Mouse (Mus musculus) lung, postnatal 0 days (tissue): Measurements from ENCODE around the gene Chst14. TPM values are rescaled to one million over a fixed set of nuclear protein-coding genes. Genes with fewer than 3 reads are reported as not detected.

Experiments used
- ATAC-seq: fragments of 200-750 bp; cut with Nextera tagmentation; 2 replicates; pipeline ENCODE4 v1.8.0; 2017; ENCODE audit warnings: moderate library complexity
- DNase-seq: peaks from one replicate; pipeline ENCODE4 v3.0.0-alpha.2; 2016; ENCODE audit warnings: low spot score
- H3K27ac ChIP-seq: fragments of 300-500 bp; sonication (generic); 2 replicates; pipeline ENCODE4 v1.5.1; 2014; ENCODE audit warnings: antibody characterized with exemption, mild to moderate bottlenecking, low read length, mixed read lengths
- H3K27me3 ChIP-seq: fragments of 300-500 bp; sonication (generic); replicated peaks from 2 replicates; pipeline ENCODE4 v1.6.1; 2014; ENCODE audit warnings: low read length, mixed read lengths; ENCODE audit not compliant: insufficient read depth
- H3K36me3 ChIP-seq: fragments of 300-500 bp; sonication (generic); 2 replicates; pipeline ENCODE4 v1.6.1; 2014; ENCODE audit warnings: low read length, mixed read lengths; ENCODE audit not compliant: insufficient read depth
- H3K4me1 ChIP-seq: fragments of 300-500 bp; sonication (generic); 2 replicates; pipeline ENCODE4 v1.6.1; 2014; ENCODE audit warnings: antibody characterized with exemption, low read depth, low read length, mixed read lengths; ENCODE audit not compliant: insufficient read depth
- H3K4me2 ChIP-seq: fragments of 300-500 bp; sonication (generic); replicated peaks from 2 replicates; pipeline ENCODE4 v1.6.1; 2014; ENCODE audit warnings: low read depth, mild to moderate bottlenecking, low read length, moderate library complexity, mixed read lengths
- H3K4me3 ChIP-seq: fragments of 300-500 bp; sonication (generic); 2 replicates; pipeline ENCODE4 v1.5.1; 2014; ENCODE audit warnings: low read depth, low read length
- H3K9ac ChIP-seq: fragments of 300-500 bp; sonication (generic); replicated peaks from 2 replicates; pipeline ENCODE4 v1.6.1; 2014; ENCODE audit warnings: low read depth, mild to moderate bottlenecking
- H3K9me3 ChIP-seq: fragments of 300-500 bp; sonication (generic); 2 replicates; pipeline ENCODE4 v1.6.1; 2016; ENCODE audit warnings: low read length, mixed read lengths
- CTCF ChIP-seq: IDR thresholded peaks from 2 replicates; pipeline ENCODE4 v1.5.1; 2016; ENCODE audit warnings: antibody characterized with exemption, mild to moderate bottlenecking
- EP300 ChIP-seq: IDR thresholded peaks from 2 replicates; pipeline ENCODE4 v1.6.1; 2016; ENCODE audit warnings: antibody characterized with exemption, mild to moderate bottlenecking, control low read depth
- WGBS: fragments of 180-500 bp; shearing (Covaris S2); extraction: QIAGEN DNeasy Blood & Tissue Kit; methylation state at CpG from one replicate; pipeline ENCODE4 v1.1.7; 2014; 5-methylcytosine and 5-hydroxymethylcytosine counted together
- polyA plus RNA-seq: library from polyadenylated mRNA; unstranded; fragments of >200 nt; fragmentation: Nextera tagmentation; extraction: Ambion mirVana; gene quantifications from 2 replicates; pipeline ENCODE4 v1.2.1, GENCODE M21; 2015

Chst14 gene
- polyA plus RNA-seq, 1 experiment from 2014 or later, result 20.8 TPM

DNA sequence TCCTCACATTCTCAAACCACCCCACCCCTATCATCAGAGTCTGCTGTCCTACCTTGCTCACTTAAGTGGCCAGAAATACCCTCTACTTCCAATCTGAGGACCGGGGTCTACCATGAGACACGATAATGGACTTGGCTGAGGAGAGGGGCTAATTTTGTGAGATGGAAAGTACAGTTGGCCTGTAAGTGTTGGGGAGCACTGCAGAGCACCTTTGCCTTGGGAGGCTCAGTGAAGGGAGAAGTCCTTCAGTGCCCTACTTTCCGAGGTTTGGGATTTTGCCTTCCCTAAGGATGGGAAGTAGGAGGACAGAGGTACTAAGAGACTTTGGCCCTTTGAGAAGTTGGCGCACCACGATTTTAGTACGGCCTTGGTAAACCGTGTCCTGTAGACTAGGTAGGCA is 27.0 kb upstream of the Chst14 start:
- no peak overlapping the region for H3K4me2 ChIP-seq
- no peak overlapping the region for H3K9ac ChIP-seq
- WGBS, result 22% methylated on average over 7 of the region's 7 CpGs
- peaks cover 19% of the 10 kb centered on the region for H3K27me3 ChIP-seq
- no peaks in the 10 kb centered on the region for H3K9me3 ChIP-seq
- DNase-seq (no peak), ATAC-seq (no peak)
- TF ChIP-seq EP300 (no peak), CTCF (no peak)
- H3K36me3 ChIP-seq, result no peaks in the 10 kb centered on the region
- H3K4me3 ChIP-seq, result no peak overlapping the region
- H3K4me1 ChIP-seq, result peaks cover 17% of the 10 kb centered on the region; the same call in 1 of the 2 replicates
- H3K27ac ChIP-seq, result no peak overlapping the region

- ATAC-seq (no peak), DNase-seq (peak; percentile 76)
- Histone ChIP-seq H3K4me2 (peak within 1 kb of the TSS; percentile 99), H3K27ac (no peak within 1 kb of the TSS), H3K9me3 (no peaks in the 10 kb centered on the region), H3K4me3 (peak within 1 kb of the TSS; percentile 79), H3K36me3 (no peaks in the 10 kb centered on the region), H3K4me1 (peaks cover 17% of the 10 kb centered on the region; the same call in 1 of the 2 replicates), H3K9ac (no peak within 1 kb of the TSS), H3K27me3 (peaks cover 19% of the 10 kb centered on the region)
- WGBS, result 2% methylated on average over 32 of the region's 32 CpGs
- no peak for TF ChIP-seq EP300
- TF ChIP-seq CTCF, result no peak
Measured at GRCm38 (mm10) chr2:118899981-118900825, 26.1 kb upstream of the Chst14 start, which contains the start of gene Bahd1. Bahd1 (plus strand) TSS chr2:118900377.

DNA sequence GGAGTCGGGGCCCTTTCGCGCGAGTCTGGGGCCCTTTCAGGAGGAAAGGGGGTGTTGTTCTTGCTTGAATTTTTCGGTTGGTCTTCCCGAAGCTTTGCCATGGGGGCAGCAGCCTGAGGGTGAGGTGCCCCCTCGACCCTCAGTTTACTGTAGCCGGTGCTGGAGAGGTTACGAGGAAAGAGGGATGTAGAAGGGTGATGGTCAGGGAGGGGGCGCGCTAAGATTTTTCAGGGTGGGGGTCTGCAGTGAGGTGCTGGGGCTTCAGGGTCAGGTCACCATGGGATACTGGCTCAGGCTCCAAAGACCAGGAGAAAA is 25.5 kb upstream of the Chst14 start:
- H3K27me3 ChIP-seq, result peaks cover 19% of the 10 kb centered on the region

GRCm38 (mm10) chr2:118901175-118902031 is 24.9 kb upstream of the Chst14 start:
- Histone ChIP-seq H3K9ac (peak overlapping the region; percentile 84), H3K4me1 (peaks cover 17% of the 10 kb centered on the region; the same call in 1 of the 2 replicates), H3K9me3 (no peaks in the 10 kb centered on the region), H3K4me2 (peak overlapping the region; percentile 99), H3K27ac (peak overlapping the region; percentile 82), H3K27me3 (peaks cover 17% of the 10 kb centered on the region), H3K4me3 (peak overlapping the region; percentile 79), H3K36me3 (no peaks in the 10 kb centered on the region)
- WGBS, result under 1% methylated on average over 64 of the region's 120 CpGs
- no peak for TF ChIP-seq EP300
- TF ChIP-seq CTCF, result peak; percentile 41; the same call in 1 of the 2 replicates
- ATAC-seq (peak; percentile 93), DNase-seq (peak; percentile 98)

More for the DNA sequence above, 25.5 kb upstream of the Chst14 start:
- peak overlapping the region; percentile 79 for H3K4me3 ChIP-seq
- no peaks in the 10 kb centered on the region for H3K9me3 ChIP-seq
- no peak for ATAC-seq
- H3K36me3 ChIP-seq, result no peaks in the 10 kb centered on the region
- peaks cover 17% of the 10 kb centered on the region; the same call in 1 of the 2 replicates for H3K4me1 ChIP-seq
- DNase-seq, result no peak
- no peak for TF ChIP-seq EP300
- TF ChIP-seq CTCF, result no peak
- H3K27ac ChIP-seq, result no peak overlapping the region
- no peak overlapping the region for H3K9ac ChIP-seq
- 0% methylated on average over 11 of the region's 11 CpGs for WGBS
- peak overlapping the region; percentile 99 for H3K4me2 ChIP-seq

DNA sequence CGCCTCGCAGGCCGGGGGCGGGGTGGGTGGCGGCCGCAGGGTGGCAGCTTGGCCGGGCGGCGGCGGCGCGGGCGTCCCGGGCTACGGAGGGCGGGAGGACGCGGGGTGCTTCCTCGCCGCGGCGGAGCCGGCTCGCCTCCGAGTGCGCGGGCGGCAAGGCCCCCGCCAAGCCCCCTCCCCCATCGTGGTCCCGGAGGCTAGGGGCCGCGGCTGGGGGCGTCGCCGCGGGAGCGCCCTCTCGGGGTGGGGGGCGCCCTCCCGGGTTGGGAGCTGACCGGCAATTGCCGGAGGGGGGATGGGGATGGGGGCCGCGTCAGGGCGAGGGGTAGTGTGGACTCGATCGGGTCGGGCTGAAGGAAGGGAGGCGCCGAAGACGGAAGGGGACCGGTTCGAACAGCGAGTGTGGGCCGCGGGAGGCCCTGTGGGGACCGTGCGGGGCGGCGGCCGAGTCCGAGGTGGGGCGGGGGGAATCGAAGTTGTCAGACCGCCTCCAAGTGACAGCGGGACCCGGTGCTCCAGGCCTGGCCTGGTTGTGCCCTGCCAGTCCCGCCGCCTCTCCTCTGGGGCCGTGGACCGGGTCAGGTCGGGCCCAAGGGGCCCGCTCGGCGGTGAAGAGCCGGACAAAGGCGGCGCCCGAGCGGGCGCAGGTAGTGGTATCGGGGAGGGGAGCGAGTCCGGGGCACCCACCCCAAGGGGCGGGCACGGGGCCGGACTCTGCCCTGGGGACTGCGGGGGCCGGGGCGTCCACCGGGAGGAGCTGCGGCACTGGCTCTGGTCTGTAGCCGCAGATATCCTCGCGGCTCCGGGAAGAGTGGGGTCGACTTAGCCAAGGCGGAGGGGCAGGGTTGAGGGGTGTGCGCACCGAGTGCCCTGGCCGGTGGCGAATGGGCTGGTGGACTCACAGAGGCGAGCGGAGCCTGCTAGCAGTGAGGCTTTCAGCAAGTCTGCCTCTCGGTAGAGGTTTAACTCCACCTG is 24.0 kb upstream of the Chst14 start:
- Histone ChIP-seq H3K4me3 (peak overlapping the region; percentile 79), H3K36me3 (no peaks in the 10 kb centered on the region), H3K4me2 (peak overlapping the region; percentile 99), H3K9ac (peak overlapping the region; percentile 84), H3K9me3 (no peaks in the 10 kb centered on the region), H3K4me1 (peaks cover 10% of the 10 kb centered on the region; the same call in 1 of the 2 replicates), H3K27me3 (peaks cover 8% of the 10 kb centered on the region; the same call in 1 of the 2 replicates), H3K27ac (peak overlapping the region; percentile 82)
- ATAC-seq (peak; percentile 37), DNase-seq (peak; percentile 68)
- under 1% methylated on average over 75 of the region's 106 CpGs for WGBS
- TF ChIP-seq CTCF (peak; percentile 59), EP300 (no peak)
